Mouse (Mus musculus): Measurements from ENCODE around the gene Vtcn1. TPM values are rescaled to one million over a fixed set of nuclear protein-coding genes. Genes with fewer than 3 reads are reported as not detected.

The Vtcn1 gene
- polyA plus RNA-seq, 1 experiment: not detected

DNA sequence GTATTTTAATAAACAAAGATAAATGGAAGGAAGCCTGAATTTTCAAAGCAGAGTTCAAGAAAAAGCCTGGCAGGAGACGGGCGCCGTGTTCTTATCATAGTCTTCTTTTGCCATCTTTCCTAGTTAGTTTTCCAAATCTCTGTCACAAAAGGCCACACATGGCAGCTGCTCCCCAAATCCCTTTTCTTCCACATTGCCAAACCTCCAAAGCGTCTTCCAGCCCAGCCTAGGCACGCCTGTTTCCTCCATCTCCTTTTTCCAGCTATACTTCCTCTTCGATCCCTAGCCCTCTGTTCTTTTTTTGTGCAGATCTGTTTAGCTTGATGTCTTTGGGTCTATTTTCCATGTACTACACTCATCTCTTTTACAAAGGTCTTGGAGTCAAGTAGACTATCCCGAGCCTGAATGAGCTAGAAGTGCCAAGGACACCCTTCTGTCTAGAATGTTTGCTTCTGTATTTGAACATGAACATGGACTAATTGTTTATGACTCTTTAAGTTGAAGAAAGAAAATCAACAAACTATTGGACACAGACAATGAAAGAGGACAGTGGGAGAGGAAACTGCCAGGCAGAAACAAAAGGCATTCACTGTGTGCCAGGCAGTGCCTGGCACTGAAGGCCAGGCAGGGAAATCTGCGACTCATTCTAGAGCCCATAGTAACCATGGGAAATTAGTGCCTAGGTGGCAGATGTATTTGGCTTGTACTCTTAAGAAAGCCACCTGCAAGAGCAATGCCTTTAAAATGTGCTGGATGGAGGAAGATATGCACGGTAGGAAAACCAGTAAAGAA lies 56.8 kb downstream of the Vtcn1 start:
- TF ChIP-seq POLR2A (IDR thresholded peaks at IDR 0.05; ENCODE audit: borderline replicate concordance, low read depth, low read length) (no peak), CTCF (IDR thresholded peaks at IDR 0.05; ENCODE audit: low read depth, low read length) (no peak)
- Histone ChIP-seq H3K27ac (ENCODE audit: insufficient read depth, low read depth, low read length) (no peak overlapping the region), H3K4me1 (ENCODE audit: control insufficient read depth, insufficient read depth, low read length) (no peaks in the 10 kb centered on the region), H3K4me3 (ENCODE audit: insufficient read depth, low read length) (no peak overlapping the region)

DNA sequence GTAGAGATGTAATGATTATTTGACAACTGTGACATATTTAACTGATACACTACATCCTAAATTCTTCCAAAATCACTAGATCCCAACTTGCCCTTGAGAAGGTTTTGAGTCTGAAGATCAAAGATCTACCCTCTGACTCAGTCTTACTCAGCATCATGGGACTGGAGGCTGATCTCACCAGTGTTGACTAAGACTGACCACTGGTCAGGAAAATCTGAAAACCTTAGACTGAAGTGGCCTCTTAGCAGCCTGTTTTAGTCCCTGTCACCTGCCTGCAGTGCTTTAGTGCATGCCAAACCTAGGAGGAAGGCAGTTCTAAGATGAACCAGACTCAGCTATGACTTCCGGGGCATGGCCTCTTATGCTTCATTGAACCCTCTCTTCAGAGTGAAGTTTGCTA lies 64.0 kb downstream of the Vtcn1 start:
- Histone ChIP-seq H3K4me1 (ENCODE audit: control insufficient read depth, insufficient read depth, low read length) (peaks cover 16% of the 10 kb centered on the region), H3K4me3 (ENCODE audit: insufficient read depth, low read length) (no peak overlapping the region), H3K27ac (ENCODE audit: insufficient read depth, low read depth, low read length) (peak overlapping the region; percentile 78)
- TF ChIP-seq CTCF (IDR thresholded peaks at IDR 0.05; ENCODE audit: low read depth, low read length) (no peak), POLR2A (IDR thresholded peaks at IDR 0.05; ENCODE audit: borderline replicate concordance, low read depth, low read length) (no peak)

DNA sequence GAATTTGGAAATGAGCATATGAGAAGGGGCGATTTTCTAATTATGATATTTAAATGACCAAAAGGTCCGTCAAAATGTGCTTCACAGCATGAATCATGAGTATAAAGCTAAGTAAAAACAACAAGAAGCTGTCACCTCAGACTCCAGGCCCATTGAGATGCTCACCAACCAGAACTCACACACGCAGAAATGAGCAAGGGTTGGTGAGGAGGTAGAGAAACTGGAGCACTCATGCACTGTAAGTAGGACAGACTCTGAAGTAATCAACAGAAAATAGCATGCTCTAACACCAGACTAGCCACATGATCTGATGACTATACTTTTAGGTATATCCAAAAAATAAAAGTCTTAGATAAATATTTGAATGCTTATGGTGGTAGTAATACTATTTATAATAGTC lies 65.1 kb downstream of the Vtcn1 start:
- Histone ChIP-seq H3K27ac (ENCODE audit: insufficient read depth, low read depth, low read length) (no peak overlapping the region), H3K4me3 (ENCODE audit: insufficient read depth, low read length) (no peak overlapping the region), H3K4me1 (ENCODE audit: control insufficient read depth, insufficient read depth, low read length) (peaks cover 16% of the 10 kb centered on the region)
- TF ChIP-seq CTCF (IDR thresholded peaks at IDR 0.05; ENCODE audit: low read depth, low read length): no peak
- TF ChIP-seq POLR2A (IDR thresholded peaks at IDR 0.05; ENCODE audit: borderline replicate concordance, low read depth, low read length): no peak

- no peak overlapping the region for H3K27ac ChIP-seq (ENCODE audit: insufficient read depth, low read depth, low read length)
- no peak overlapping the region for H3K4me3 ChIP-seq (ENCODE audit: insufficient read depth, low read length)
- TF ChIP-seq POLR2A (IDR thresholded peaks at IDR 0.05; ENCODE audit: borderline replicate concordance, low read depth, low read length) (no peak), CTCF (IDR thresholded peaks at IDR 0.05; ENCODE audit: low read depth, low read length) (no peak)
- H3K4me1 ChIP-seq (ENCODE audit: control insufficient read depth, insufficient read depth, low read length): peaks cover 16% of the 10 kb centered on the region
Observed at GRCm38 (mm10) chr3:100892383-100893335, 67.4 kb downstream of the Vtcn1 start.

DNA sequence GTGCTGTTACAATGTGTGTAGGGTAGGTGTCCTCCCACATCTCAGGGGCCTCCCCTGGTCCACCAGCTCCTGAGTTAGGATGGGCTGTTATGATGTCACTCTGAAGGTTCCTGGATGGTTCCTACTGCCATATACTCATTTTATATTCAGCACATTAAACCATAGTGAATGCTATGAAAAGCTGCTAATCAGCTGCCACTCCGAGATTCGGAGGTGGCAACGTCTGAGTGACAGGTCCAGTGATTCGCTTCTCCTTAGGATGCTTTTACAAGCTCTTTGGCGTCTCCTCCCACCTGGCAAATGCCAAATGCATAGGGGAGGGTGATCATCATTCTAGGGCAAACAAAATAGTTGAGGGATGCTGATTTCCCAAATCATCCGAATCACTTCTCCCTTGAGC lies 70.2 kb downstream of the Vtcn1 start:
- no peak for TF ChIP-seq CTCF (IDR thresholded peaks at IDR 0.05; ENCODE audit: low read depth, low read length)
- TF ChIP-seq POLR2A (IDR thresholded peaks at IDR 0.05; ENCODE audit: borderline replicate concordance, low read depth, low read length): no peak
- H3K4me1 ChIP-seq (ENCODE audit: control insufficient read depth, insufficient read depth, low read length): peaks cover 2% of the 10 kb centered on the region; the same call in 1 of the 2 replicates
- no peak overlapping the region for H3K4me3 ChIP-seq (ENCODE audit: insufficient read depth, low read length)
- H3K27ac ChIP-seq (ENCODE audit: insufficient read depth, low read depth, low read length): no peak overlapping the region

DNA sequence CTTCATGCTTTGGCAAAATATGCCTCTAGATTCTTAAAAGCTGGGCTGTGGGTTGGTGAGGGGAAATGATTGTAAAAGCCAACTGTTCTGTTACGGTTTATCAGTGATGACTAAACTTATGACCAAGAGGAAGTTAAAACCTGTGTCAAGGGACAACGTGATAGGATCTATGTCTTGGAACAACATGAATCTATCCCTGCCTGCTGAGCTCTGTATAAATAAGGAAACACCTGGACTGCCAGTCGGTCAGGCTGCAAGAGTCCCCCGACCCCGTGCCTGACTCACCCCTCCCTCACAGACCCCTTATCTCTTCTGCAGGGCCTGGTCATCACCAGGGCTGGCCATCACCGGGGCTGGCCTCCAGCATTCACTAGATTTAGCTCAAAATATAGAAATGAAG lies 80.9 kb downstream of the Vtcn1 start:
- Histone ChIP-seq H3K27ac (ENCODE audit: insufficient read depth, low read depth, low read length) (no peak overlapping the region), H3K4me3 (ENCODE audit: insufficient read depth, low read length) (no peak overlapping the region), H3K4me1 (ENCODE audit: control insufficient read depth, insufficient read depth, low read length) (peaks cover 8% of the 10 kb centered on the region)
- TF ChIP-seq CTCF (IDR thresholded peaks at IDR 0.05; ENCODE audit: low read depth, low read length) (no peak), POLR2A (IDR thresholded peaks at IDR 0.05; ENCODE audit: borderline replicate concordance, low read depth, low read length) (no peak)

DNA sequence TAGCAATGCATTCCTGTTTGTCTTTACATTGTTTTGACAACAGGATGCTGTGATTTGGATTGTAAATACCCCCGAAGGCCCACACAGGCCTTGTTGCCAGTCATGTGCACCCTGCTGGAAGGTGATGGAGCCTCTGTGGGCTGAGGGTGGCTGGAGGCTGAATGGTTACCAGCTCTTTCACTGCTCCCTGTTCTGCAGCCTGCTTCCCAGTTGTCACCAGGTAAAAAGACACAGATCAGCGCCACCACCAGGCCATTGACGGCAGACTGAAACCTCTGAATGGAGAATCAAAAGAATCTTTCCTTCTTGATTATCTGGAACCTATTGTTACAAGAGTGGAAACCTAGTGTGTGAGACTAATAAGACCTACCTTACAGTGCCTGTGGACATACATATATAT lies 81.7 kb downstream of the Vtcn1 start:
- TF ChIP-seq POLR2A (IDR thresholded peaks at IDR 0.05; ENCODE audit: borderline replicate concordance, low read depth, low read length) (no peak), CTCF (IDR thresholded peaks at IDR 0.05; ENCODE audit: low read depth, low read length) (peak; percentile 9; the same call in 1 of the 2 replicates)
- H3K4me3 ChIP-seq (ENCODE audit: insufficient read depth, low read length): no peak overlapping the region
- H3K27ac ChIP-seq (ENCODE audit: insufficient read depth, low read depth, low read length): no peak overlapping the region
- peaks cover 8% of the 10 kb centered on the region for H3K4me1 ChIP-seq (ENCODE audit: control insufficient read depth, insufficient read depth, low read length)

DNA sequence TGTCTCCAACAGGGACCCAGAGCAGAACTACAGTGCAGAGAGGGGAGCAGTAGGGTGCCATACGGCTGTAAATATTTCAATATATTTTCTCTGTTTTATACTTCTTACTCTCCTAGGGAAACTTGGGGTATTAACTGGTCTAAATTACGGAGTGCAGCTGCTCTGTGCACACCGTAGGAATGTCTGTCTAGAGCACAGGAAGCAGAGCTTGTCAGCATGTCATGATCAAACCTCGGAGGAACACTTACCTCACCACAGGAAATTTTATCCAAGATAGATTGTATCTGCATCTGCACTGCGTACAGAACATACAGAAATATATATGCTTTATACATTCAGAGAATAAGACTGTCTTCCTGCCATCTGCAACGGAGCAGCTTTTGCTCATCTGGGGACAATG lies 83.3 kb downstream of the Vtcn1 start:
- Histone ChIP-seq H3K27ac (ENCODE audit: insufficient read depth, low read depth, low read length) (no peak overlapping the region), H3K4me1 (ENCODE audit: control insufficient read depth, insufficient read depth, low read length) (peaks cover 8% of the 10 kb centered on the region), H3K4me3 (ENCODE audit: insufficient read depth, low read length) (no peak overlapping the region)
- TF ChIP-seq POLR2A (IDR thresholded peaks at IDR 0.05; ENCODE audit: borderline replicate concordance, low read depth, low read length): no peak
- TF ChIP-seq CTCF (IDR thresholded peaks at IDR 0.05; ENCODE audit: low read depth, low read length): no peak

DNA sequence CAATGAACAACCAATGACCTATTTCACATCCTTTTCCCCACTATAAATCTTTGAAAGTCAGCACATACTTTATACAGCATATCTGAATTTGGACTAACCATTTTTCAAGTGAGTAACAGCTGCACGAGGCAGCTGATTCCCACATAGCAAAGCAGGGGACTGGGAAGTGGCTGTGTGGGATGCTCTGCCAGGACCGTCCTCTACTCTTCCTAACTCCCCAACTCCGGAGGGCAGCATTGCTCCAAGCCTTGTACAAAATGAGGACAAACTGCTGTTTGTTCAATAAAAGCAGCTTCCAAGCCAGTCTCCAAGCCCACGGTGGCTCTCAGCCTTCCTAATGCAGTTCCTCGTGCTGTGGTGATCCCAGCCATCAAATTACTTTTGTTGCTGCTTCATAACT lies 85.4 kb downstream of the Vtcn1 start:
- TF ChIP-seq POLR2A (IDR thresholded peaks at IDR 0.05; ENCODE audit: borderline replicate concordance, low read depth, low read length) (no peak), CTCF (IDR thresholded peaks at IDR 0.05; ENCODE audit: low read depth, low read length) (no peak)
- Histone ChIP-seq H3K27ac (ENCODE audit: insufficient read depth, low read depth, low read length) (no peak overlapping the region), H3K4me3 (ENCODE audit: insufficient read depth, low read length) (no peak overlapping the region), H3K4me1 (ENCODE audit: control insufficient read depth, insufficient read depth, low read length) (peaks cover 7% of the 10 kb centered on the region)

GRCm38 (mm10) chr3:100911026-100911425 lies 85.8 kb downstream of the Vtcn1 start:
- Histone ChIP-seq H3K27ac (ENCODE audit: insufficient read depth, low read depth, low read length) (no peak overlapping the region), H3K4me1 (ENCODE audit: control insufficient read depth, insufficient read depth, low read length) (peaks cover 3% of the 10 kb centered on the region)
- TF ChIP-seq CTCF (IDR thresholded peaks at IDR 0.05; ENCODE audit: low read depth, low read length) (no peak), POLR2A (IDR thresholded peaks at IDR 0.05; ENCODE audit: borderline replicate concordance, low read depth, low read length) (no peak)

More at GRCm38 (mm10) chr3:100911026-100911425, 85.8 kb downstream of the Vtcn1 start:
- no peak overlapping the region for H3K4me3 ChIP-seq (ENCODE audit: insufficient read depth, low read length)

All from bone marrow macrophage, adult 2 months (primary cell).